Mouse (Mus musculus): ENCODE results near the gene Rasgef1b.

The Rasgef1b gene

DNA sequence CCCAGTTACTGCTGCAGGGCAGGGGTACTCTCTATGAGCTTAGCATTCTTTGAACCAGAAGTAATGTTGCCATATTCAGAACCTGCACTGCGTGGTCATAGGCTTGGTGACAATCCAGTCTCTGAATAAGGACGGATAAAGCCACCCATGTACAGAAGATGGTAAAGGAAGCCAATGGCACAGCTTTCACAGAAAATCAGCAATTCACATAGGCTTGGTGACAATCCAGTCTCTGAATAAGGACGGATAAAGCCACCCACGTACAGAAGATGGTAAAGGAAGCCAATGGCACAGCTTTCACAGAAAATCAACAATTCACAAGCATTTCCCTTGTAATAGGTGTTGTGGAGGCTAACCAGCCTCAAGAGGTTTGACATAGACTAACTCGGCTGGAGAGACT, 245.7 kb downstream of the Rasgef1b start:
- DNase-seq: no peak

DNA sequence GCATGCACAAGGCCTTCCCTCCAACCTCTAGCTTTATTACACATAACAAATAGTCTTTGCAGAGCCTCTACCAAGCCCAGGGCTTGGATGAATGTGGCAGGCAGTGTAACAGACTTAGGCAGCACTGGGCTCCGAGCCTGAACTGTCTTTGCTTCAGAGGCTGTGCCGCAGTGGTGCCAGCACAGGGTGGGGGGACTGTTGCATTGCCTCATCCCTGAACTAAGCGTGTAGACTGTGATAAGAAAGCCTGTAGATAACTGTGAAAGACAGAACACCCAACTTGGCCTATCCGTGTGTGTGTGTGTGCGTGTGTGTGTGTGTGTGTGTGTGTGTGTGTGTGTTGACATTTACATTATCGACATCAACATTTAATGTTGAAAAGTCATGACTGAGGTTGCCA, 246.3 kb downstream of the Rasgef1b start:
- no peak for DNase-seq

GRCm38 (mm10) chr5:99482016-99482415, 246.8 kb downstream of the Rasgef1b start:
- no peak for DNase-seq

- DNase-seq: peak; percentile 67 to 76
These were observed 248.5 kb downstream of the Rasgef1b start for GRCm38 (mm10) chr5:99480078-99481031.

DNA sequence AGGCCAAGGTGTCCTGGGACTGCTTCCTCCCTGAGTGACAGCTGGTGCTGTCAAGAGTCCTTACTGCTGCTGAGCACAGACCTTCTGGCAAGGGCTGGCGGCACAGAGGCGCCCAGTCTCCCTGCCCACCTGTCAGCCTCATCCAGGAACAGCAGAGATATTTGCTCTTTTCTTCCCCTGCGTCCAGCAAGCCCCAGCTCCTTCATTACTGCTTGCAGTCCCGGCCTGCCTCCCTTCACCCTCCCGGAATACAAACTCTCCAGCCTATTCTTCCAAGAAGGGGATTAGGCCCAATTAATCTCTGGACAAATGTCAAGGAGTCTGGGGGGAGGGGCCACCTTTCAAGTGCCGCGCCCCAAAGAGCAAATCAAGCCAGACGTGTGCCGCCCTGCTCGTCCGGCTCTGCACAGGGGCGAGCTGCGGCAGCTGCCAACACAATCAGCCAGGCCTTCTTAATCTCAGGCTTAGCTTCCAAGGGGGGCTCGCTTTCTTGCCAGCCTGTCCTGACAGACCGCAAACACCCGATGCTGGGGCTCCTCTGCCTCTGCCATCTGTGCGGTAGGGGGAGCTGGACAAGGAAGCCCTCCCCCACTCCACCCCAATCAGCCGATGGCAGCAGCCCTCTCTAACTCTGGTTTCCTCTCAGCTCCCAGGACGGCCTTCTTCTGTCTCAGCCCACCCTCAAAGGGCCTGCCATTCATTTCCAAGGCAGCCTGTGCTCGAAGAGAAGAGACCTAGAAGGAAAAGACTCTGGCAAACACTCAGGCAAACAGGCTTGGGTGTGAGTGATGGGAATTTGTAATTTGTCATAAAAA, 249.4 kb downstream of the Rasgef1b start:
- DNase-seq: peak; percentile 74

DNA sequence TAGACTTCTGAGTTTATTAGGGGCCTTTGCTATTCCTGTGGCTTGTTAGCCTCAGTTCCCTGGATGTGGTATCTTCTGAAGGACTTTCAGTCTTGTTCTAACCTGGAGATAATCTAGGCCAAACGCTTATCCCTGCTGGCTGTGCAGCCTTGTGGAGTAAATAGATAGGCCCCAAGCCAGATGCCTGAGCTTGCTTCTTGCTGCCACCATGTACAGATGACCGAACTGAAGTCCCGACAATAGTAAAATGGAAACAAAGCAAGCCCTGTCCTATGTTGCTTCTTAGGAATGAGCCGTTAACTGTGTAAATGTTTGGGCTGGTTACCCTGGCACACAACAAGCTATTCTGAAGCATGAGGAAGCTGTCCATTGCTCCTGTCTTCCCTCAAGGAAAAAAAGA, 250.1 kb downstream of the Rasgef1b start:
- peak in 1 of 2 experiments; percentile 34 for DNase-seq

DNA sequence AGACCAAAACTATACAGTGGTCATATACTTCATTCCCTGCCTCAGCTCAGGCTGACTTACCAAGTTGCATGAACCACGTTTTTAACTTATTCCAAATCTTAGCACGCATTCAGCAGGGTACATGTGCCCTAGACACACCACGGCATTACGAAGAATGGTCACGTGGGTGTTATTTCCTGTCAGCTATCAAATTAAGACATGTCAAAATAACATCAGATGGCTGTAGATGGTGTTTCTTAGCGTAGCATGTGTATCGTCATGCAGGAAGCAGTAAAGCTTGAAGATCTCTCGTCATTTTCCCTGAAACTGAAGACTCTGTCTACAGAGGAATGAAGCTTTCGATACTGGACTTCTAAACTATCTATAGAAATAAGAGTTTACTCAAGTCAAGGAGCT, 251.4 kb downstream of the Rasgef1b start:
- DNase-seq: no peak

DNA sequence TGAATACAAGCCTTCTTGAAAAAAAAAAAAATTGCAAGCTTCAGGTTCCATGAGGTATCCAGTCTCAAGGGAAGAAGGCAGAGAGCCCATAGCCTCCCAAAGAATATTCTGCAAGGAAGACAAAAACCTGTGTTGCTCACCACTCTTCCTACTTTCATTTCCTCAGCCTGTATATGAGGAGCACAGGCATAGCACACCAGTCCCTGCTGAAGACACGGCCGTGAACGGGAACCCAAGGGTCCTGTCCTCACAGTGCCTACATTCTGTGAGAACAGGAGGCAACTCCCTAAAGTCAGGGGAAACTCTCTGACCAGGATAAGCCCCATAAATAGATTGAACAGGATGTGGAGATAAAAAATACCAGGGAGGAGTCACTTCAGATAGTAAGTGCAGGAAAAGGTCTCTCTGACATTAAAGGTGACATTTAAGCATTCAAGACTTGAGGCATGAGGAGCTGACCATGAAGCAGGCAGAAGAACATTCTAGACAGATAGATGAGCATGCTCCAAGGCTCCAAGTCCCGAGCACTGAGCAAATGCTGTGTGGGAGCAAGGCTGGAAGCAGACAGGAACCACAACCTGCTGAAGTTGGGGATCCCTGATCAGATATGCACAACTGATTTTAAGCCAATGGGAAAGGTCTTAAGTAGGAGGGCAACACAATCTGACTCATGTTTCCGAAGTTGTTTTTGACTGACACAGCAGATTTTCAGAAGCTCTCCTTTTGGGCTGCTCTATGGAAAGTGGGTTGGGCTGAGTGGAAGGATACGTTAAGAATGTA, 252.0 kb downstream of the Rasgef1b start:
- no peak for DNase-seq

DNA sequence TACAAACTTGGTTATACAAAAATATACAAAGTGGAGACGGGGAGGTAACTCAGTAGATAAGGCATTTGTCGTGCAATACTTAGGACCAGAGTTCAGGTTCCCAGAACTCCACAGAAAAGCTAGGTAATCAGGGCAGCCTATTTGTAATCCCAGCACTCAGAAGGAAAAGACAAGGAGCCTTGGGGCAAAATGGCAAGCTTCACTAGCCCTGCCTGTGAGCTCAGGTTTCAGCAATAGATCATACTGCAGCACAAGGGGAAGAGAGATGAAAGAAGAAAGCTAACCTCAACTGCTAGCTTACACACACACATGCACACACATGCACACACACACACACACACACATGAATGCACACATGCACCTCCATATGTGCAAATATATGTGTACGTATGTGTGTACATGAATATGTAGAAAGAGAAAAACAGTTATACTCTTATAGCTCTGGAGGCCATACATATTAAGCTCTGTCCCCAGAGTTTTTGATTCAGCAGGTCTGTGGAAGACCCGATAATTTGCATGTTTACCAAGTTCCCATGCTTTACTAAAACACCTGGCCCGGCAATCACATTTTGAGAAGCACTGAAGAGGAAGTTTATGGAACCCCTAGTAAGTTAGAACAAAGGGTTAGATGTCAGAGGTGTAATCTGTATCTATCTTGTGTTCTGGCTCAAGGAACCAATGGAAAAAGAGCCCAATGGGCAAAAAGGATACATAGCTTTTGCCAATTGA, 256.1 kb downstream of the Rasgef1b start:
- no peak for DNase-seq

DNA sequence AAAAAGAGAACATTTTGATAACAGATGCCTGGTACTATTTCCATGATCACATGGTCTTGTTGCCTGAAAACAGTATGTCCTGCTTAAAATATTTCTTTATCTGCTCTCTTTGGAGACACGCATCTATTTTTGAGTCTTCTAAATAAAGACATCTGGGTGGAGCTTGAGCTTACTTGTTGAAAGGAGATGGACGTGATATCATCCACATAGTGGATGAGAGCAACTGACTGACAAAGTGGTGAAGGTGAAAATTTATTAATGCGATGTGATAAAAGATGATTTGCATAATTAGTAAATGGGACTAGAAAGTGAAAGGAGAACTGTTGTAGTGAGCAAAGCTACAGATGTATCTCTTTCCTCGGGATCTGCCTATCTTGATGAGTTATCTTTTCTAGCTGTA, 257.1 kb downstream of the Rasgef1b start:
- DNase-seq: no peak

GRCm38 (mm10) chr5:99470613-99471012, 258.3 kb downstream of the Rasgef1b start:
- DNase-seq: no peak

- DNase-seq: no peak
These were observed 269.9 kb downstream of the Rasgef1b start for GRCm38 (mm10) chr5:99459007-99459406.

- DNase-seq: no peak
These were observed 271.6 kb downstream of the Rasgef1b start for GRCm38 (mm10) chr5:99457291-99457690.

DNA sequence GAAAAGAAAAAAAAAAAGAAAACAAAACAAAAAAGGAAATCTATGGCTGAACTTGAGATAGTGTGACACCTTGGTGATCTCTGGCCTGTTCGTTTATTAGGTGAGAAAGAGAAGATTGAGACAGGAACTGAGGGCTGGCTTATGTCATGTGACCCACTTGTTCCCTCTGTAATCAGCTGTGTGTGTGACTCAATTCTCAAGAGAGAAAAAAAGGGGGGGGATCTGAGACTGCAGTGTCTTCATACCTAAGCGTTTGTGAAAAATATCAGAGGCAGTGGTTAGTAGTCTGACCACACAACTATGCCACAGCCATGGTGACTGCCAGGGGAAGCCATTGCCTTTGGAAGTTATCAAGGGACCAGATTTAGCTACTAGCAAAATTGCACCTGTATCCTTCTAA, 276.9 kb downstream of the Rasgef1b start:
- DNase-seq: no peak

GRCm38 (mm10) chr5:99451416-99451815, 277.4 kb downstream of the Rasgef1b start:
- DNase-seq: no peak

- DNase-seq: no peak
These were observed 277.9 kb downstream of the Rasgef1b start for GRCm38 (mm10) chr5:99450994-99451393.

DNA sequence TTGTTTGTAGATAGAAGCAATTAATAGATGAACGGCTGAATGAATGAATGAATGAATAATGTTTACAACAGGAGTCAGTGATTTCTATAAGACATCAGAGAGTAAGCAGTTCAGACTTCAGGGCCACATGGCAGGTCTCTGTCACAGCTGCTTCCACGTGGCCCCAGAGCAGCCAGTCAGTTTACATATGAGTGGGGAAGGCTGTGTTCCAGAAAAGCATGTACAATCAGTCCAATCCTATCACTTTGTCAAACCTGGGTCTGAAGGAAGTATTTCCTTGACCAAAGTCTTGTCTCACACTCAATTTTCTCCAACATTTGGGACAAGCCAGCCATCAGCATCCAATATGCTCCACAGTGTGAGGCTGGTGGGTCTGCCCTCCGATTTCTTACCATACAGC, 278.4 kb downstream of the Rasgef1b start:
- DNase-seq: no peak

- no peak for DNase-seq
These were observed 281.4 kb downstream of the Rasgef1b start for GRCm38 (mm10) chr5:99447481-99447880.

GRCm38 (mm10) chr5:99445242-99445641, 283.6 kb downstream of the Rasgef1b start:
- DNase-seq: no peak

DNA sequence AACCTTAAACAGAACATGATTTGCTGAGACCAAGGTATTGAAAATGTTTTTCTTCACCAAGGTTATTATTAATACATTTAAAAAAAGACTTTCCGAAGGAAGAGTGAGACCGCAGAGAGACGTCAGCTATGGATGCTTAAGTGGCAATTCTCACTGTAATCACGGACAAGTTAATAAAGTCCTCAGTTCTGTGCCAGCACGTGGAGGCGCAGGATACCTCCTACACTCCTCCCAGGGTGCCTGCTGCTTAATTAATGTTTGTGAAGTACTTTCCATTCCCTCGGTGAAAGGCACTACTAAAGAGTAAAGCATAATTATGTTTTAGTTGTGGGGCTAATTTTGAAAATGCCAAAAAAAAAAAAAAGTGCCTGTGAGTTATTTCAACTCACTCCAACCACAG, 284.1 kb downstream of the Rasgef1b start:
- no peak for DNase-seq

GRCm38 (mm10) chr5:99440109-99440508, 288.8 kb downstream of the Rasgef1b start:
- no peak for DNase-seq

- DNase-seq: no peak
These were observed 290.3 kb downstream of the Rasgef1b start for GRCm38 (mm10) chr5:99438526-99438925.
